Mouse (Mus musculus) liver, adult 2 months (tissue): ENCODE measurements around the gene Dapk3.
"Not testable (repeated sequence)": the region's sequence is repeated elsewhere in the genome, so short reads cannot be mapped to it uniquely, and the experiment has no call there.

Experiments
- CTCF ChIP-seq: fragments of 200-500 bp; IDR thresholded peaks from 2 replicates; pipeline ENCODE4 v1.5.1; 2011; ENCODE audit warnings: low read depth, low read length, control low read depth
- POLR2A ChIP-seq: fragments of 200-500 bp; IDR thresholded peaks from 2 replicates; pipeline ENCODE4 v1.6.1; 2011; ENCODE audit warnings: low read length, control low read depth; ENCODE audit not compliant: insufficient read depth; ENCODE audit errors: extremely low read depth

- not testable (repeated sequence) for TF ChIP-seq POLR2A, CTCF
These were observed 7.5 kb upstream of the Dapk3 start for GRCm38 (mm10) chr10:81175345-81175701.
